Mouse (Mus musculus): ENCODE results near the gene Timm23.

GRCm38 (mm10) chr14:32152243-32152965, 49.3 kb downstream of the Timm23 start:
- TF ChIP-seq CTCF (IDR thresholded peaks at IDR 0.05; ENCODE audit: control insufficient read depth, insufficient read depth, low read length) (no peak), POLR2A (IDR thresholded peaks at IDR 0.05; ENCODE audit: borderline replicate concordance, control insufficient read depth, low read depth, low read length) (no peak)
